Mouse (Mus musculus): ENCODE measurements around the gene Slc25a18. TPM values are rescaled to one million over a fixed set of nuclear protein-coding genes. Genes with fewer than 3 reads are reported as not detected.

Gene Slc25a18
- not detected in 2 replicates for polyA plus RNA-seq (2012; rRNA removed)

DNA sequence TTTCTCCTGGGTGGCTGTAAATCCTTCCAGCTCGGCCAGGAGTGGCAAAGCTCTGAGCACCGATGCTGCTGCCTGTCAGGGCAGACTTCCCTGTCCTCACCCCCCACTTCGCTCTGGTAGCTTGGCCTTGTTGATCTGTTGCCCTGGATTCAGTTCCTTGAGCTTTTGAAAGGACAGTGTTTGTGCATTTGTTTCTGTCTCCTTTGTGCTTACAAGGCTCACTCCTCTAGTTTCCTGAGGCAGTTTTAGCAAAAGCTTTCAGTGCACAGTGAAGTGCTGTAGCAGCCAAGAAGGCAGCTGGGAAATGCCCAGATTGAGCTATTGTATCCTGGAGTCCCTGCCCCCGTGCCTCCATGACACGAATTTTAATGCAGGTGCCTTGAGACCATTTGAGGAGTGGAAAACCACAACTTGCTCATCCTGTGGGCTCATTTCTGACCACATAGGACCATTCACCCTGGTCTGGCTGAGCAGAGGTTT is at the start of gene Slc25a18:
Slc25a18 (plus strand) TSS at position 430 of the 480 bp plus-strand sequence.

DNA sequence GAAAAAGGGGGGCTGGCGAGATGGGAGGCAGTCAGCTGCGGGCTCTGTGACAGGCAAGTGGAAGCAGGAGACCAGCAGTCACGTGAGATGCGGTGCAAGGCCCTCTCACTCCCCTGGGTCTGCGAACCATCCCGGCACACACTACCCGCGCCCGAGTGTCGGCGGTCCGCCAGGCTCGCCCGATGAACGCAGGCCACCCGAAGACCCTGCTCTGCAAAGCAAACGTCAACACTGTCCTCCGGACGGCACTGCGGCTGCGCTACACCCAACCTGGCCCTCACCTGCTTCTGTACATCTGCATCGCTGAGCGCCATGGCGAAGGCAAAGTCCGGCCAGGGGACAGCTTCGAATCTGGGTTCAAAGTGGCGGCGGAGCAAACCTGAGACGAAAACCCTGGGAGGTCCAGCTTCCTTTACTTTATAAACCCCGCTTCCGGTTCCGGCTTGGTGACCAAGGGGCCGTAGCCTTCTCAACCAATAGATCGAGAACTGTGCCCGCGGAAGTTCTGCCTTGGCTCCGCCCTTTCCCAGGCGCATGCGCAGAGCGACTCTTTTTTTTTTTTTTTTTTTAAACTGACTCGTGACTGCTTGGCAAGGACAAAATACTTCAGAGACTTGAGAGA is 49.0 kb downstream of the Slc25a18 start, which contains the start of gene Atp6v1e1:
Atp6v1e1 (minus strand) TSS at position 487 of the 622 bp plus-strand sequence.

DNA sequence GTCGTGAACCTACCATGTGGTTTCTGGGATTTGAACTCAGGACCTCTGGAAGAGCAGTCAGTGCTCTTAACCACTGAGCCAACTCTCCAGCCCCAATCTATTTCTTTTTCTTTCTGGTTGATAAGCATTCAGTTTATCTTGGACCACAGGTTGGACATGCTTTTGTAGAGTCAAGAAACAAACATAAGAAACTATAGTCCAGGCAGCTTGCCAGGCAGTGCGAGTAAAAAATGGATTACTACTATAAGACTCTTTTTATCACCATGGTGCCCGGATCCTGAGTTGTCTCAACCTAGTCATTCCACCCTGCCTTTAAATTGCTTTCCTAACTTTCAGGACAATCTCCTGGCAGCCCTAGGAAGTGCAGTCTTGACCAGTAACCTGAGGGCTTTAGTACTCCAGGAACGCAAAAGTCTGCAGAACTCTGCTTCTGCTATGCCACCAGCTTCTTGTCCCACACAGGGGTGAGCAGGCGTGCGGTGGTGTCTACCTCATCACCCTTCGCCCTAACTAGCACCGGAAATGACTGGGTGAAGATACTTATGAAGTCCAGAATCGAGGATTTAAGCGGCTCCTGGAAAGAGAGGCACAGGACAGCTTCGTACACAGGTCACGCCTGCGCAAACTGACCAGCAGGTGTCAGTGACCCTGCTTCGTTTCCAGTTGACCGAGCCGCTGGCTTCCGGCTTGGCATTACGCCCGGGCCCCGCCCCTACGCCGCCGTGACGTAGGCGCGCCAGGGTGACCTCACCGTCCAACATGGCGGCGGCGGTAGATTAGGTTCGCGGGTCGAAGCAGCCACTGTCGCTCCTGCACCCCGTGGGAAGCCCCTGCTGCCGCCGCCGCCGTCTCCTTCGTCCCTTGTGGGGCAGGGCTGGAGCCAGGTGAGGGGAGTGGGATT is 62.3 kb downstream of the Slc25a18 start, which contains the start of gene Bcl2l13:
Bcl2l13 (plus strand) TSS at position 739 of the 901 bp plus-strand sequence.

Other genes with a start within 250 kb of the Slc25a18 start
- 20.6 and 21.1 TPM in 2 replicates for gene Hdhd5, start 242.3 kb upstream of the Slc25a18 start, polyA plus RNA-seq (2012; rRNA removed)
- gene Cecr2, start 107.2 kb upstream of the Slc25a18 start, polyA plus RNA-seq (2012; rRNA removed) = 0.22 and 0.36 TPM in 2 replicates
- 105 and 149 TPM in 2 replicates for gene Atp6v1e1, start 49.2 kb downstream of the Slc25a18 start, polyA plus RNA-seq (2012; rRNA removed)
- 20.6 and 22.1 TPM in 2 replicates for gene Bcl2l13, start 62.6 kb downstream of the Slc25a18 start, polyA plus RNA-seq (2012; rRNA removed)
- 7.7 TPM in 2 replicates for gene Bid, start 143.3 kb downstream of the Slc25a18 start, polyA plus RNA-seq (2012; rRNA removed)

Data from colon, adult 2 months (tissue).